Mouse (Mus musculus): ENCODE results near the gene Yaf2. TPM values are rescaled to one million over a fixed set of nuclear protein-coding genes. Genes with fewer than 3 reads are reported as not detected.
A peak's percentile ranks its signal among the peaks of the same experiment; 100 is the strongest.

Yaf2 gene
- polyA plus RNA-seq, 1 experiment from 2014 or later: 74.8 TPM

GRCm38 (mm10) chr15:93284326-93284725 is 52.4 kb downstream of the Yaf2 start:
- Histone ChIP-seq H3K9me3 (no peaks in the 10 kb centered on the region), H3K27me3 (replicated peaks) (no peaks in the 10 kb centered on the region), H3K27ac (no peak overlapping the region), H3K4me3 (replicated peaks) (no peak overlapping the region), H3K4me2 (no peak overlapping the region), H3K4me1 (no peaks in the 10 kb centered on the region), H3K36me3 (peaks cover 6% of the 10 kb centered on the region; the same call in 1 of the 2 replicates), H3K9ac (no peak overlapping the region)
- WGBS: 79% methylated on average over 6 of the region's 6 CpGs
- no peak; the same call in 1 of the 2 replicates for ATAC-seq (ENCODE audit: insufficient read depth, low FRiP score, low read depth)

GRCm38 (mm10) chr15:93283349-93283748 is 53.4 kb downstream of the Yaf2 start:
- no peak overlapping the region for H3K27ac ChIP-seq
- no peak overlapping the region for H3K9ac ChIP-seq
- no peak overlapping the region for H3K4me3 ChIP-seq (replicated peaks)
- H3K9me3 ChIP-seq: no peaks in the 10 kb centered on the region
- H3K27me3 ChIP-seq (replicated peaks): no peaks in the 10 kb centered on the region
- no peaks in the 10 kb centered on the region for H3K4me1 ChIP-seq
- H3K36me3 ChIP-seq: 0 out of 2 replicates have a peak, but pooled peaks cover 3% of the 10 kb centered on the region
- no peak for ATAC-seq (ENCODE audit: insufficient read depth, low FRiP score, low read depth)
- H3K4me2 ChIP-seq: no peak overlapping the region
- 75% methylated on average over 11 of the region's 11 CpGs for WGBS

DNA sequence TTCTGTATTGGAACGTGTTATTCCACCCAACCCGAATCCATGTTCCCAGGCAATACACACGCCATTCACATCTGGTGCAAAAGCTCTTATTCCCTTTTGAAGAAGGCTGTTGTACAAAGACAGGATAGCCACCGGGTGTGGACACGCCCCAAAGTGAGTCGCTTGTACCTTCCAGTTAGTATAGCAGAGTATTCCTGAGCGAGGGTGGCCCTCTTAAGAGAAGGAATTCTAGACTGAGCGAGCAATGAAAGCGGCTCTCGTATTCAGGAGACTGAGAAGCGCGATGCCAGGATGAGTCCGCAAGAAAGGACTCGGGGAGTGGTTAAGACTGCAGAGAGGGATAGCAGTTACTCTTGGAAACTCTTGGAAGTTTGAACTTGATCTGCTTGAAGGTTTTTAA is 60.5 kb downstream of the Yaf2 start:
- ATAC-seq (ENCODE audit: insufficient read depth, low FRiP score, low read depth): no peak
- peaks cover 27% of the 10 kb centered on the region for H3K4me1 ChIP-seq
- WGBS: 5% methylated on average over 14 of the region's 14 CpGs
- H3K4me2 ChIP-seq: peak overlapping the region; percentile 95
- H3K27me3 ChIP-seq (replicated peaks): no peaks in the 10 kb centered on the region
- 0 out of 2 replicates have a peak overlapping the region, but pooled peaks have one; percentile 89 for H3K27ac ChIP-seq
- H3K36me3 ChIP-seq: no peaks in the 10 kb centered on the region
- H3K9me3 ChIP-seq: no peaks in the 10 kb centered on the region
- peak overlapping the region; percentile 45; the same call in 1 of the 2 replicates for H3K9ac ChIP-seq
- H3K4me3 ChIP-seq (replicated peaks): peak overlapping the region; percentile 81

- Histone ChIP-seq H3K4me2 (peak overlapping the region; percentile 95), H3K4me1 (peaks cover 27% of the 10 kb centered on the region), H3K36me3 (no peaks in the 10 kb centered on the region), H3K27ac (peak overlapping the region; percentile 89), H3K27me3 (replicated peaks) (no peaks in the 10 kb centered on the region), H3K9ac (peak overlapping the region; percentile 45; the same call in 1 of the 2 replicates), H3K4me3 (replicated peaks) (peak overlapping the region; percentile 81), H3K9me3 (no peaks in the 10 kb centered on the region)
- under 1% methylated on average over 21 of the region's 21 CpGs for WGBS
- peak; percentile 40 for ATAC-seq (ENCODE audit: insufficient read depth, low FRiP score, low read depth)
Measured at GRCm38 (mm10) chr15:93275623-93276022, 61.1 kb downstream of the Yaf2 start.

GRCm38 (mm10) chr15:93274679-93275583 is 61.8 kb downstream of the Yaf2 start, which contains the start of gene Gxylt1:
TSS of gene Gxylt1 (minus strand) at chr15:93275179.
- Histone ChIP-seq H3K9ac (peak within 1 kb of the TSS; percentile 80), H3K36me3 (no peaks in the 10 kb centered on the region), H3K9me3 (no peaks in the 10 kb centered on the region), H3K27ac (peak within 1 kb of the TSS; percentile 92), H3K27me3 (replicated peaks) (no peaks in the 10 kb centered on the region), H3K4me2 (peak within 1 kb of the TSS; percentile 95), H3K4me1 (peaks cover 27% of the 10 kb centered on the region), H3K4me3 (replicated peaks) (peak within 1 kb of the TSS; percentile 81)
- ATAC-seq (ENCODE audit: insufficient read depth, low FRiP score, low read depth): peak; percentile 98
- under 1% methylated on average over 68 of the region's 93 CpGs for WGBS

DNA sequence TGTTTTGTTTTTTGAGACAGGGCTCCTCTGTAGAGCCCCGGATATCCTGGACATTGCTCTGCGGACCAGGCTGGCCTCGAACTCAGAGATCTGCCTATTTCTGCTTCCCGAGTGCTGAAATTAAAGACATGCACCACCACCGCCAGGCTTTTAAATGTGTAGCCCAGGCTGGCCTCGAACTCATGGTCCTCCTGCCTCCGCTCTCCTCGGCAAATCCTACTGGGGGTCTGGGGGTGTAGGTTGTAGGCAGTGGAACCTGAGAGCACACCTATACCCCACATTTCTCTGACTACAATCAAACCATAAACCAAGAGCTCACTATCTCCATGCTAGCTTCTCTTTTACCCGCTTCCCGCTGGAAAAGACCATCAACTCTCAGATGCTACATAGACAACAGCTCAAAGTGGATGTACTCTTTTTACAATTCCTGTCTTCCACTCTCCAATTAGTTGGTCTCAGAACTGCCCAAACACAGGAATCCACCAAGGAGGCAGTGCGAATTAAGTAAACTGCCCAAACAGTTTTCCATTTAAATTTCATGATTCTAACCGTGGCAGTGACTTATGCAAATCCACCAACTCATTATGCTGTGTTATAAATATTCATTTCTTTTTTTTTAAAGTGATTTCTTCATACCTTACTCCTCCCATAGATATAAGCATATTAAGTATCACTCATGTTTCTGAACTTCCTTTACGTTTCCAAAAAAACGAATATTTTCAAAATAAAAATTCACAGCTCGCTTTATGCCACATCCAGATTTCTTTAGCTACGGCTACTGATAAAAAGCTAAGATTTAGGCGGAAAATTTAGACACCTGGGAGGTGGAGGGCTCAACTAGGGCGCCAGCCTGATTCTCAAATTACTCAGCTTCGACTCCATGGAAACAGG is 62.7 kb downstream of the Yaf2 start:
- Histone ChIP-seq H3K9me3 (no peaks in the 10 kb centered on the region), H3K9ac (peak overlapping the region; percentile 80; the same call in 1 of the 2 replicates), H3K4me1 (peaks cover 27% of the 10 kb centered on the region), H3K27ac (peak overlapping the region; percentile 92), H3K4me2 (peak overlapping the region; percentile 61), H3K36me3 (no peaks in the 10 kb centered on the region), H3K4me3 (replicated peaks) (peak overlapping the region; percentile 81), H3K27me3 (replicated peaks) (no peaks in the 10 kb centered on the region)
- no peak for ATAC-seq (ENCODE audit: insufficient read depth, low FRiP score, low read depth)
- WGBS: 42% methylated on average over 19 of the region's 19 CpGs

DNA sequence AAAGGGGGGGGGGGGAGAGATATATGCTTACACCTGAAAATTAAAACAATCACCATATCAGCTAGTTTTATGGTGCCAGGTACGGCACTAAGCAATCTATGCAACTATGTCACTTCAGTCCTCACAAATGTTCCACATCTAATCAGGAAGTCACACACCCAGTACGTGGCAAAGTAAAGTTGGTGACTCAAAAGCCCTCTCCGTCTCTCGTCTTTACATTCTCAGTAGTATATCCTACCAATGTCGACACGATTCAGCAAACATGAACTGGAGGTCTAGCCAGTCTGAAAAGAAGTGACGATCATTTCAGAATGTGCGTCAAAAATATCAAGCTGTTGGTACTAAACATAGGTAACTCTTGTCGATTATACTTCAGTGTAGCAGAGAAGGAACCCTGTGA is 63.8 kb downstream of the Yaf2 start:
- Histone ChIP-seq H3K27ac (0 out of 2 replicates have a peak overlapping the region, but pooled peaks have one; percentile 13), H3K4me2 (peak overlapping the region; percentile 37), H3K36me3 (no peaks in the 10 kb centered on the region), H3K27me3 (replicated peaks) (no peaks in the 10 kb centered on the region), H3K9ac (no peak overlapping the region; the same call in 1 of the 2 replicates), H3K9me3 (no peaks in the 10 kb centered on the region), H3K4me1 (peaks cover 27% of the 10 kb centered on the region), H3K4me3 (replicated peaks) (no peak overlapping the region)
- ATAC-seq (ENCODE audit: insufficient read depth, low FRiP score, low read depth): no peak
- WGBS: 76% methylated on average over 9 of the region's 9 CpGs

GRCm38 (mm10) chr15:93270289-93270855 is 66.4 kb downstream of the Yaf2 start:
- ATAC-seq (ENCODE audit: insufficient read depth, low FRiP score, low read depth): no peak

GRCm38 (mm10) chr15:93269572-93269971 is 67.2 kb downstream of the Yaf2 start:
- Histone ChIP-seq H3K36me3 (no peaks in the 10 kb centered on the region), H3K4me2 (no peak overlapping the region), H3K27me3 (replicated peaks) (no peaks in the 10 kb centered on the region), H3K4me1 (peaks cover 16% of the 10 kb centered on the region), H3K27ac (no peak overlapping the region), H3K9ac (no peak overlapping the region), H3K4me3 (replicated peaks) (no peak overlapping the region), H3K9me3 (no peaks in the 10 kb centered on the region)
- ATAC-seq (ENCODE audit: insufficient read depth, low FRiP score, low read depth): no peak
- WGBS: 95% methylated on average over 7 of the region's 7 CpGs

More at GRCm38 (mm10) chr15:93270289-93270855, 66.4 kb downstream of the Yaf2 start:
- Histone ChIP-seq H3K27ac (no peak overlapping the region), H3K4me1 (peaks cover 16% of the 10 kb centered on the region), H3K36me3 (no peaks in the 10 kb centered on the region), H3K4me2 (no peak overlapping the region), H3K9me3 (no peaks in the 10 kb centered on the region), H3K4me3 (replicated peaks) (no peak overlapping the region), H3K27me3 (replicated peaks) (no peaks in the 10 kb centered on the region), H3K9ac (no peak overlapping the region)
- WGBS: 77% methylated on average over 9 of the region's 9 CpGs

GRCm38 (mm10) chr15:93268001-93268400 is 68.7 kb downstream of the Yaf2 start:
- no peaks in the 10 kb centered on the region for H3K9me3 ChIP-seq
- no peak overlapping the region for H3K4me2 ChIP-seq
- H3K4me3 ChIP-seq (replicated peaks): no peak overlapping the region
- ATAC-seq (ENCODE audit: insufficient read depth, low FRiP score, low read depth): no peak
- H3K27ac ChIP-seq: no peak overlapping the region
- no peak overlapping the region for H3K9ac ChIP-seq
- H3K36me3 ChIP-seq: no peaks in the 10 kb centered on the region
- 0 out of 2 replicates have a peak, but pooled peaks cover 7% of the 10 kb centered on the region for H3K4me1 ChIP-seq
- H3K27me3 ChIP-seq (replicated peaks): no peaks in the 10 kb centered on the region
- WGBS: 97% methylated on average over 1 of the region's 1 CpGs

DNA sequence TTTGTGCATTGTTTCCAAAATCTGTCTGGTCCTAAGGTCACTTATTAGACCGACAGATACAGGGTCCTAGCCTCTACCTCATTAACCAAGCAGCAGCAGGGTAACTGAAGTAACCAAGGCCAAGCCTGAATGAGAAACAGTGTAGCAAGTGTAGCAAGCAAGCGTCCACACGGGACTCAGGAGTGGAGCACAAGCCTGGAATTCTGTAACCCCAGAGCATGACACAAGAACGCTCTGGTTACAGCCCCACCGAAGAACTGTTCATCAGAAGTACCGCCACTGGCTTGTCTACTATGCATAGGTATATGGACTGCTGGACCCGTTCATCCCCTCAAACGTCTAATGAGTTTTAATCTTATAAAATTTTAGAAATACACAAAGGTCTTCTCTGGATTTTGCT is 69.3 kb downstream of the Yaf2 start:
- H3K36me3 ChIP-seq: no peaks in the 10 kb centered on the region
- no peaks in the 10 kb centered on the region for H3K9me3 ChIP-seq
- H3K4me3 ChIP-seq (replicated peaks): no peak overlapping the region
- 74% methylated on average over 8 of the region's 8 CpGs for WGBS
- 0 out of 2 replicates have a peak, but pooled peaks cover 3% of the 10 kb centered on the region for H3K4me1 ChIP-seq
- no peak overlapping the region for H3K4me2 ChIP-seq
- no peak overlapping the region for H3K27ac ChIP-seq
- ATAC-seq (ENCODE audit: insufficient read depth, low FRiP score, low read depth): no peak
- H3K27me3 ChIP-seq (replicated peaks): no peaks in the 10 kb centered on the region
- no peak overlapping the region for H3K9ac ChIP-seq

All from stomach, embryonic 15.5 days (tissue).